Mouse (Mus musculus) lung, embryonic 14.5 days (tissue): ENCODE measurements around the gene Hoxc10. TPM values are rescaled to one million over a fixed set of nuclear protein-coding genes. Genes with fewer than 3 reads are reported as not detected.

Experiments used
- ATAC-seq: fragments of 200-750 bp; cut with Nextera tagmentation; 2 replicates; pipeline ENCODE4 v1.8.0; 2017; ENCODE audit warnings: mild to moderate bottlenecking, moderate TSS enrichment, moderate library complexity; ENCODE audit not compliant: insufficient read depth
- DNase-seq: peaks from one replicate; pipeline ENCODE4 v3.0.0-alpha.2; 2015
- H3K27ac ChIP-seq: fragments of 300-500 bp; sonication (generic); 2 replicates; pipeline ENCODE4 v1.5.1; 2014; ENCODE audit warnings: low read depth, mild to moderate bottlenecking, moderate library complexity
- H3K27me3 ChIP-seq: fragments of 300-500 bp; sonication (generic); 2 replicates; pipeline ENCODE4 v1.6.1; 2014; ENCODE audit warnings: low read length, control low read depth; ENCODE audit not compliant: insufficient read depth
- H3K36me3 ChIP-seq: fragments of 300-500 bp; sonication (generic); 2 replicates; pipeline ENCODE4 v1.6.1; 2014; ENCODE audit warnings: control low read depth; ENCODE audit not compliant: insufficient read depth
- H3K4me1 ChIP-seq: fragments of 300-500 bp; sonication (generic); 2 replicates; pipeline ENCODE4 v1.6.1; 2014; ENCODE audit warnings: antibody characterized with exemption, control low read depth; ENCODE audit not compliant: insufficient read depth
- H3K4me2 ChIP-seq: fragments of 300-500 bp; sonication (generic); 2 replicates; pipeline ENCODE4 v1.6.1; 2014; ENCODE audit warnings: mild to moderate bottlenecking
- H3K4me3 ChIP-seq: fragments of 300-500 bp; sonication (generic); 2 replicates; pipeline ENCODE4 v1.5.1; 2014; ENCODE audit warnings: low read depth, low read length
- H3K9ac ChIP-seq: fragments of 300-500 bp; sonication (generic); 2 replicates; pipeline ENCODE4 v1.6.1; 2014
- H3K9me3 ChIP-seq: fragments of 300-500 bp; sonication (generic); 2 replicates; pipeline ENCODE4 v1.6.1; 2016; ENCODE audit warnings: low read depth, low read length, control low read depth
- CTCF ChIP-seq: IDR thresholded peaks from 2 replicates; pipeline ENCODE4 v1.5.1; 2016; ENCODE audit warnings: antibody characterized with exemption, low read depth
- WGBS: fragments of 180-500 bp; shearing (Covaris S2); extraction: QIAGEN DNeasy Blood & Tissue Kit; methylation state at CpG from one replicate; pipeline ENCODE4 v1.1.7; 2014; 5-methylcytosine and 5-hydroxymethylcytosine counted together
- polyA plus RNA-seq: library from polyadenylated mRNA; unstranded; fragments of >200 nt; fragmentation: Nextera tagmentation; extraction: Ambion mirVana; gene quantifications from 2 replicates; pipeline ENCODE4 v1.2.1, GENCODE M21; 2014

The Hoxc10 gene
- polyA plus RNA-seq, 1 experiment from 2014 or later, result not detected

GRCm38 (mm10) chr15:102992863-102993262 is 26.3 kb downstream of the Hoxc10 start:
- no peak overlapping the region for H3K4me3 ChIP-seq
- peaks cover 98% of the 10 kb centered on the region for H3K27me3 ChIP-seq
- H3K9me3 ChIP-seq, result no peaks in the 10 kb centered on the region
- H3K4me2 ChIP-seq, result no peak overlapping the region
- WGBS, result 4% methylated on average over 3 of the region's 3 CpGs
- H3K9ac ChIP-seq, result no peak overlapping the region
- no peak for TF ChIP-seq CTCF
- DNase-seq, result no peak
- no peak for ATAC-seq
- no peaks in the 10 kb centered on the region for H3K4me1 ChIP-seq
- H3K36me3 ChIP-seq, result no peaks in the 10 kb centered on the region
- no peak overlapping the region for H3K27ac ChIP-seq

- WGBS, result 3% methylated on average over 9 of the region's 9 CpGs
- H3K9ac ChIP-seq, result no peak overlapping the region
- no peak overlapping the region for H3K27ac ChIP-seq
- no peak overlapping the region for H3K4me2 ChIP-seq
- H3K4me1 ChIP-seq, result no peaks in the 10 kb centered on the region
- ATAC-seq, result no peak
- no peak overlapping the region for H3K4me3 ChIP-seq
- no peaks in the 10 kb centered on the region for H3K9me3 ChIP-seq
- H3K36me3 ChIP-seq, result no peaks in the 10 kb centered on the region
- DNase-seq, result no peak
- H3K27me3 ChIP-seq, result peaks cover 99% of the 10 kb centered on the region
- TF ChIP-seq CTCF, result no peak
Measured at GRCm38 (mm10) chr15:102996548-102996947, 30.0 kb downstream of the Hoxc10 start.

GRCm38 (mm10) chr15:102997431-102997830 is 30.8 kb downstream of the Hoxc10 start:
- ATAC-seq (no peak), DNase-seq (no peak)
- peaks cover 99% of the 10 kb centered on the region for H3K27me3 ChIP-seq
- no peaks in the 10 kb centered on the region for H3K36me3 ChIP-seq
- no peaks in the 10 kb centered on the region for H3K9me3 ChIP-seq
- no peaks in the 10 kb centered on the region for H3K4me1 ChIP-seq
- H3K27ac ChIP-seq, result no peak overlapping the region
- 4% methylated on average over 3 of the region's 3 CpGs for WGBS
- H3K9ac ChIP-seq, result no peak overlapping the region
- no peak overlapping the region for H3K4me3 ChIP-seq
- no peak for TF ChIP-seq CTCF
- H3K4me2 ChIP-seq, result no peak overlapping the region

GRCm38 (mm10) chr15:102997939-102998355 is 31.4 kb downstream of the Hoxc10 start, which contains the start of gene Hoxc6:
TSS of gene Hoxc6 (plus strand) at chr15:102998257.
- Histone ChIP-seq H3K4me3 (peak within 1 kb of the TSS; percentile 43), H3K4me1 (no peaks in the 10 kb centered on the region), H3K36me3 (no peaks in the 10 kb centered on the region), H3K4me2 (peak within 1 kb of the TSS; percentile 79), H3K27me3 (peaks cover 99% of the 10 kb centered on the region), H3K9ac (no peak within 1 kb of the TSS), H3K9me3 (no peaks in the 10 kb centered on the region), H3K27ac (no peak within 1 kb of the TSS)
- no peak for DNase-seq
- no peak for ATAC-seq
- TF ChIP-seq CTCF, result no peak
- WGBS, result 2% methylated on average over 19 of the region's 19 CpGs

GRCm38 (mm10) chr15:102998608-102999182 is 32.1 kb downstream of the Hoxc10 start:
- Histone ChIP-seq H3K9ac (no peak overlapping the region), H3K36me3 (no peaks in the 10 kb centered on the region), H3K27me3 (peaks cover 99% of the 10 kb centered on the region), H3K9me3 (no peaks in the 10 kb centered on the region), H3K4me1 (no peaks in the 10 kb centered on the region), H3K4me3 (peak overlapping the region; percentile 43), H3K4me2 (peak overlapping the region; percentile 79), H3K27ac (no peak overlapping the region)
- DNase-seq, result no peak
- no peak for TF ChIP-seq CTCF
- WGBS, result under 1% methylated on average over 19 of the region's 19 CpGs
- peak; percentile 50; the same call in 1 of the 2 replicates for ATAC-seq

GRCm38 (mm10) chr15:102999183-102999831 is 32.7 kb downstream of the Hoxc10 start:
- no peaks in the 10 kb centered on the region for H3K4me1 ChIP-seq
- H3K36me3 ChIP-seq, result no peaks in the 10 kb centered on the region
- DNase-seq, result peak; percentile 57
- WGBS, result 1% methylated on average over 33 of the region's 33 CpGs
- peaks cover 100% of the 10 kb centered on the region for H3K27me3 ChIP-seq
- H3K9ac ChIP-seq, result peak overlapping the region; percentile 32; the same call in 1 of the 2 replicates
- H3K4me3 ChIP-seq, result peak overlapping the region; percentile 43
- no peak overlapping the region; the same call in 1 of the 2 replicates for H3K27ac ChIP-seq
- H3K4me2 ChIP-seq, result peak overlapping the region; percentile 79
- ATAC-seq, result peak; percentile 52; the same call in 1 of the 2 replicates
- no peaks in the 10 kb centered on the region for H3K9me3 ChIP-seq
- no peak for TF ChIP-seq CTCF

GRCm38 (mm10) chr15:102999955-103000354 is 33.4 kb downstream of the Hoxc10 start:
- Histone ChIP-seq H3K4me1 (no peaks in the 10 kb centered on the region), H3K4me3 (peak overlapping the region; percentile 43; the same call in 1 of the 2 replicates), H3K36me3 (no peaks in the 10 kb centered on the region), H3K27ac (no peak overlapping the region), H3K27me3 (peaks cover 100% of the 10 kb centered on the region), H3K9me3 (no peaks in the 10 kb centered on the region), H3K9ac (no peak overlapping the region), H3K4me2 (peak overlapping the region; percentile 79)
- 3% methylated on average over 11 of the region's 11 CpGs for WGBS
- no peak for TF ChIP-seq CTCF
- ATAC-seq (peak; percentile 13; the same call in 1 of the 2 replicates), DNase-seq (no peak)
